Mouse (Mus musculus) left cerebral cortex, postnatal 14 days (tissue): ENCODE measurements around the gene Tex21. TPM values are rescaled to one million over a fixed set of nuclear protein-coding genes. Genes with fewer than 3 reads are reported as not detected.

ENCODE experiments used
- DNase-seq, 2 experiments: peaks; one replicate each; pipeline ENCODE4 v3.0.0; 2021 to 2022; ENCODE audit warnings: low spot score in 2 of 2, mixed read lengths in 1 of 2
- intact Hi-C: fragments of 180-260 bp; cut with DNase I; formaldehyde crosslinking; loops from one replicate; pipeline ENCODE4 v1.15.1; 2025
- total RNA-seq, 2 experiments: library from RNA; stranded (reverse); gene quantifications; 2 replicates each; pipeline ENCODE4 v1.2.3; 2021

Gene Tex21
- total RNA-seq, 2 experiments from 2014 or later = not detected

GRCm38 (mm10) chr12:76216716-76217115, 29.8 kb downstream of the Tex21 start:
- DNase-seq = no peak
- intact Hi-C loops = no loop called here

GRCm38 (mm10) chr12:76215121-76215520, 31.4 kb downstream of the Tex21 start:
- intact Hi-C loops = no loop called here
- DNase-seq = no peak

GRCm38 (mm10) chr12:76209429-76209974, 37.0 kb downstream of the Tex21 start:
- no peak for DNase-seq
- intact Hi-C loops = no loop called here

- intact Hi-C loops = no loop called here
Observed at GRCm38 (mm10) chr12:76200326-76200725, 46.2 kb downstream of the Tex21 start.

GRCm38 (mm10) chr12:76197071-76197470, 49.5 kb downstream of the Tex21 start:
- DNase-seq = no peak
- intact Hi-C loops = loop anchor here (5.0 to 10.0 kb wide), 2 partner anchors 140 to 272 kb away; no protein-coding TSS in a partner anchor

More at GRCm38 (mm10) chr12:76200326-76200725, 46.2 kb downstream of the Tex21 start:
- no peak for DNase-seq

GRCm38 (mm10) chr12:76196709-76197054, 49.9 kb downstream of the Tex21 start:
- intact Hi-C loops = loop anchor here (5.0 to 10.0 kb wide), 2 partner anchors 141 to 272 kb away; no protein-coding TSS in a partner anchor
- peak; percentile 85 to 87 for DNase-seq

GRCm38 (mm10) chr12:76195912-76196708, 50.4 kb downstream of the Tex21 start:
- intact Hi-C loops = loop anchor here (5.0 to 10.0 kb wide), 2 partner anchors 141 to 271 kb away; no protein-coding TSS in a partner anchor

GRCm38 (mm10) chr12:76194526-76194925, 52.0 kb downstream of the Tex21 start:
- intact Hi-C loops = loop anchor here (5.0 to 10.0 kb wide), 2 partner anchors 270 to 407 kb away; no protein-coding TSS in a partner anchor
- DNase-seq = no peak

More at GRCm38 (mm10) chr12:76195912-76196708, 50.4 kb downstream of the Tex21 start:
- DNase-seq = peak; percentile 52 to 57

- intact Hi-C loops = loop anchor here (2.0 to 10.0 kb wide), 3 partner anchors 174 to 404 kb away; no protein-coding TSS in a partner anchor
- peak; percentile 43 to 57 for DNase-seq
Observed at GRCm38 (mm10) chr12:76190940-76191339, 55.6 kb downstream of the Tex21 start.

GRCm38 (mm10) chr12:76187849-76188248, 58.7 kb downstream of the Tex21 start:
- intact Hi-C loops = no loop called here
- DNase-seq = peak; percentile 39 to 70

- intact Hi-C loops = no loop called here
- no peak for DNase-seq
Observed at GRCm38 (mm10) chr12:76186473-76186872, 60.1 kb downstream of the Tex21 start.

- intact Hi-C loops = no loop called here
- DNase-seq = no peak
Observed at GRCm38 (mm10) chr12:76185167-76185816, 61.3 kb downstream of the Tex21 start.

- no peak for DNase-seq
- intact Hi-C loops = no loop called here
Observed at GRCm38 (mm10) chr12:76184271-76184670, 62.3 kb downstream of the Tex21 start.

- intact Hi-C loops = no loop called here
- no peak for DNase-seq
Observed at GRCm38 (mm10) chr12:76182831-76183230, 63.7 kb downstream of the Tex21 start.

GRCm38 (mm10) chr12:76181471-76181870, 65.1 kb downstream of the Tex21 start:
- intact Hi-C loops = no loop called here
- DNase-seq = no peak

GRCm38 (mm10) chr12:76180442-76180841, 66.1 kb downstream of the Tex21 start:
- intact Hi-C loops = no loop called here
- DNase-seq = no peak

- no peak for DNase-seq
- intact Hi-C loops = loop anchor here (5.0 kb wide), 1 partner anchor 162 kb away; no protein-coding TSS in a partner anchor
Observed at GRCm38 (mm10) chr12:76179527-76179926, 67.0 kb downstream of the Tex21 start.

- intact Hi-C loops = loop anchor here (5.0 kb wide), 1 partner anchor 162 kb away; no protein-coding TSS in a partner anchor
- DNase-seq = no peak
Observed at GRCm38 (mm10) chr12:76179051-76179450, 67.5 kb downstream of the Tex21 start.

- DNase-seq = peak in 1 of 2 experiments; percentile 73
- intact Hi-C loops = loop anchor here (5.0 kb wide), 1 partner anchor 161 kb away; no protein-coding TSS in a partner anchor
Observed at GRCm38 (mm10) chr12:76177864-76178518, 68.6 kb downstream of the Tex21 start.
